Mouse (Mus musculus): ENCODE results near the gene Krtap19-4. TPM values are rescaled to one million over a fixed set of nuclear protein-coding genes. Genes with fewer than 3 reads are reported as not detected.

The Krtap19-4 gene
- not detected in 2 replicates for polyA plus RNA-seq (2015; fragmentation: Nextera tagmentation; extraction: Ambion mirVana)

- no peak within 1 kb of the TSS for H3K9ac ChIP-seq (ENCODE audit: low read depth, low read length)
- no peak within 1 kb of the TSS for H3K4me2 ChIP-seq (ENCODE audit: low read depth, low read length)
- no peak within 1 kb of the TSS for H3K27ac ChIP-seq (ENCODE audit: low read length)
- H3K4me1 ChIP-seq (ENCODE audit: control insufficient read depth, insufficient read depth, low read length) = no peaks in the 10 kb centered on the region
- H3K27me3 ChIP-seq (replicated peaks; ENCODE audit: control insufficient read depth, insufficient read depth, low read length) = no peaks in the 10 kb centered on the region
- no peak within 1 kb of the TSS for H3K4me3 ChIP-seq (ENCODE audit: low read length)
- H3K36me3 ChIP-seq (ENCODE audit: control insufficient read depth, insufficient read depth, low read length) = no peaks in the 10 kb centered on the region
- 88% methylated on average over 5 of the region's 5 CpGs for WGBS
- no peak for ATAC-seq
- no peaks in the 10 kb centered on the region for H3K9me3 ChIP-seq (ENCODE audit: control insufficient read depth, low read length)
Observed at GRCm38 (mm10) chr16:88884989-88885388, at the start of gene Krtap19-4. Gene Krtap19-4, minus strand, starts transcription at chr16:88885089.

GRCm38 (mm10) chr16:88932165-88932564 lies 47.3 kb upstream of the Krtap19-4 start, which contains the start of gene Krtap19-9b:
Gene Krtap19-9b, minus strand, starts transcription at chr16:88932265.
- H3K4me3 ChIP-seq (ENCODE audit: low read length) = no peak within 1 kb of the TSS
- no peak for ATAC-seq
- no peaks in the 10 kb centered on the region for H3K4me1 ChIP-seq (ENCODE audit: control insufficient read depth, insufficient read depth, low read length)
- H3K9ac ChIP-seq (ENCODE audit: low read depth, low read length) = no peak within 1 kb of the TSS
- H3K9me3 ChIP-seq (ENCODE audit: control insufficient read depth, low read length) = no peaks in the 10 kb centered on the region
- no peaks in the 10 kb centered on the region for H3K27me3 ChIP-seq (replicated peaks; ENCODE audit: control insufficient read depth, insufficient read depth, low read length)
- H3K4me2 ChIP-seq (ENCODE audit: low read depth, low read length) = no peak within 1 kb of the TSS
- H3K27ac ChIP-seq (ENCODE audit: low read length) = no peak within 1 kb of the TSS
- 86% methylated on average over 3 of the region's 3 CpGs for WGBS
- H3K36me3 ChIP-seq (ENCODE audit: control insufficient read depth, insufficient read depth, low read length) = no peaks in the 10 kb centered on the region

- ATAC-seq = no peak
- Histone ChIP-seq H3K4me1 (ENCODE audit: control insufficient read depth, insufficient read depth, low read length) (no peaks in the 10 kb centered on the region), H3K9ac (ENCODE audit: low read depth, low read length) (no peak within 1 kb of the TSS), H3K4me3 (ENCODE audit: low read length) (no peak within 1 kb of the TSS), H3K27ac (ENCODE audit: low read length) (no peak within 1 kb of the TSS), H3K9me3 (ENCODE audit: control insufficient read depth, low read length) (no peaks in the 10 kb centered on the region), H3K36me3 (ENCODE audit: control insufficient read depth, insufficient read depth, low read length) (no peaks in the 10 kb centered on the region), H3K4me2 (ENCODE audit: low read depth, low read length) (no peak within 1 kb of the TSS), H3K27me3 (replicated peaks; ENCODE audit: control insufficient read depth, insufficient read depth, low read length) (no peaks in the 10 kb centered on the region)
- 88% methylated on average over 6 of the region's 6 CpGs for WGBS
Observed at GRCm38 (mm10) chr16:88896357-88896756, 11.5 kb upstream of the Krtap19-4 start, which contains the start of gene Krtap19-5. Gene Krtap19-5, minus strand, starts transcription at chr16:88896457.

GRCm38 (mm10) chr16:88886870-88887269 lies 2.0 kb upstream of the Krtap19-4 start:
- no peaks in the 10 kb centered on the region for H3K36me3 ChIP-seq (ENCODE audit: control insufficient read depth, insufficient read depth, low read length)
- H3K4me3 ChIP-seq (ENCODE audit: low read length) = no peak overlapping the region
- no peaks in the 10 kb centered on the region for H3K9me3 ChIP-seq (ENCODE audit: control insufficient read depth, low read length)
- H3K27ac ChIP-seq (ENCODE audit: low read length) = no peak overlapping the region
- ATAC-seq = no peak
- WGBS = 82% methylated on average over 6 of the region's 6 CpGs
- no peaks in the 10 kb centered on the region for H3K4me1 ChIP-seq (ENCODE audit: control insufficient read depth, insufficient read depth, low read length)
- no peak overlapping the region for H3K9ac ChIP-seq (ENCODE audit: low read depth, low read length)
- H3K27me3 ChIP-seq (replicated peaks; ENCODE audit: control insufficient read depth, insufficient read depth, low read length) = no peaks in the 10 kb centered on the region
- H3K4me2 ChIP-seq (ENCODE audit: low read depth, low read length) = no peak overlapping the region

- Histone ChIP-seq H3K27me3 (replicated peaks; ENCODE audit: control insufficient read depth, insufficient read depth, low read length) (no peaks in the 10 kb centered on the region), H3K4me3 (ENCODE audit: low read length) (no peak within 1 kb of the TSS), H3K4me2 (ENCODE audit: low read depth, low read length) (no peak within 1 kb of the TSS), H3K27ac (ENCODE audit: low read length) (no peak within 1 kb of the TSS), H3K9me3 (ENCODE audit: control insufficient read depth, low read length) (no peaks in the 10 kb centered on the region), H3K9ac (ENCODE audit: low read depth, low read length) (no peak within 1 kb of the TSS), H3K36me3 (ENCODE audit: control insufficient read depth, insufficient read depth, low read length) (no peaks in the 10 kb centered on the region), H3K4me1 (ENCODE audit: control insufficient read depth, insufficient read depth, low read length) (no peaks in the 10 kb centered on the region)
- ATAC-seq = no peak
- WGBS = 77% methylated on average over 2 of the region's 2 CpGs
Observed at GRCm38 (mm10) chr16:88877938-88878337, 7.0 kb downstream of the Krtap19-4 start, which contains the start of gene Krtap19-3. Gene Krtap19-3, minus strand, starts transcription at chr16:88878038.

DNA sequence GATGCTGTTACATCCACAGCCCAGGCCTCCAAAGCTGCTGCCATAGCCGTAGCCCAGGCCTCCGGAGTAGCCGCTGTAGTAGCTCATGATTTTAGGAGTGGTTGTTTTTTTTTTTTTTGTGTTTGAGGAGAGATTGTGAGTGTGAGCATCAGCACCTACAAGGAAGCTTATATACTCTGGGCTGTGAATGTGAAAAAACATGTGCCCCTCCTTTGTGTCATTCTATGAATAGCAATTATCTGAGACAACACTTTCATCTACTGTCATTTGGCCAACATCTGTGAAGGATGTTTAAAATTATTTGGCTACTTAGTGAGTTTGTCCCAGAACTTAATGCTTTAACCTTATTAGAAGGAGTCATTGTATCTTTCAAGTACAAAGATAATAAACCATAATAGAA lies 10.7 kb downstream of the Krtap19-4 start, which contains the start of gene Krtap19-2:
Gene Krtap19-2, minus strand, starts transcription at position 101 of the 400 bp plus-strand sequence.
- Histone ChIP-seq H3K27ac (ENCODE audit: low read length) (no peak within 1 kb of the TSS), H3K9ac (ENCODE audit: low read depth, low read length) (no peak within 1 kb of the TSS), H3K36me3 (ENCODE audit: control insufficient read depth, insufficient read depth, low read length) (no peaks in the 10 kb centered on the region), H3K4me3 (ENCODE audit: low read length) (no peak within 1 kb of the TSS), H3K4me1 (ENCODE audit: control insufficient read depth, insufficient read depth, low read length) (no peaks in the 10 kb centered on the region), H3K4me2 (ENCODE audit: low read depth, low read length) (no peak within 1 kb of the TSS), H3K9me3 (ENCODE audit: control insufficient read depth, low read length) (no peaks in the 10 kb centered on the region), H3K27me3 (replicated peaks; ENCODE audit: control insufficient read depth, insufficient read depth, low read length) (no peaks in the 10 kb centered on the region)
- ATAC-seq = no peak
- WGBS = 95% methylated on average over 3 of the region's 3 CpGs

GRCm38 (mm10) chr16:88869311-88869710 lies 15.6 kb downstream of the Krtap19-4 start, which contains the start of gene Krtap19-1:
Gene Krtap19-1, minus strand, starts transcription at chr16:88869411.
- no peaks in the 10 kb centered on the region for H3K9me3 ChIP-seq (ENCODE audit: control insufficient read depth, low read length)
- H3K27ac ChIP-seq (ENCODE audit: low read length) = no peak within 1 kb of the TSS
- no peak within 1 kb of the TSS for H3K4me3 ChIP-seq (ENCODE audit: low read length)
- 90% methylated on average over 6 of the region's 6 CpGs for WGBS
- H3K4me1 ChIP-seq (ENCODE audit: control insufficient read depth, insufficient read depth, low read length) = no peaks in the 10 kb centered on the region
- no peaks in the 10 kb centered on the region for H3K27me3 ChIP-seq (replicated peaks; ENCODE audit: control insufficient read depth, insufficient read depth, low read length)
- no peaks in the 10 kb centered on the region for H3K36me3 ChIP-seq (ENCODE audit: control insufficient read depth, insufficient read depth, low read length)
- ATAC-seq = no peak
- no peak within 1 kb of the TSS for H3K4me2 ChIP-seq (ENCODE audit: low read depth, low read length)
- no peak within 1 kb of the TSS for H3K9ac ChIP-seq (ENCODE audit: low read depth, low read length)

GRCm38 (mm10) chr16:88864887-88865407 lies 19.9 kb downstream of the Krtap19-4 start:
- WGBS = 80% methylated on average over 4 of the region's 4 CpGs

GRCm38 (mm10) chr16:88851450-88851849 lies 33.4 kb downstream of the Krtap19-4 start:
- no peaks in the 10 kb centered on the region for H3K36me3 ChIP-seq (ENCODE audit: control insufficient read depth, insufficient read depth, low read length)
- H3K27me3 ChIP-seq (replicated peaks; ENCODE audit: control insufficient read depth, insufficient read depth, low read length) = no peaks in the 10 kb centered on the region
- 13% methylated on average over 5 of the region's 5 CpGs for WGBS
- no peaks in the 10 kb centered on the region for H3K9me3 ChIP-seq (ENCODE audit: control insufficient read depth, low read length)
- H3K4me2 ChIP-seq (ENCODE audit: low read depth, low read length) = no peak overlapping the region
- H3K27ac ChIP-seq (ENCODE audit: low read length) = no peak overlapping the region
- ATAC-seq = no peak
- no peak overlapping the region for H3K9ac ChIP-seq (ENCODE audit: low read depth, low read length)
- H3K4me3 ChIP-seq (ENCODE audit: low read length) = no peak overlapping the region
- no peaks in the 10 kb centered on the region for H3K4me1 ChIP-seq (ENCODE audit: control insufficient read depth, insufficient read depth, low read length)

More at GRCm38 (mm10) chr16:88864887-88865407, 19.9 kb downstream of the Krtap19-4 start:
- Histone ChIP-seq H3K36me3 (ENCODE audit: control insufficient read depth, insufficient read depth, low read length) (no peaks in the 10 kb centered on the region), H3K9me3 (ENCODE audit: control insufficient read depth, low read length) (no peaks in the 10 kb centered on the region), H3K27me3 (replicated peaks; ENCODE audit: control insufficient read depth, insufficient read depth, low read length) (no peaks in the 10 kb centered on the region), H3K4me2 (ENCODE audit: low read depth, low read length) (no peak overlapping the region), H3K27ac (ENCODE audit: low read length) (no peak overlapping the region), H3K4me3 (ENCODE audit: low read length) (no peak overlapping the region), H3K9ac (ENCODE audit: low read depth, low read length) (no peak overlapping the region), H3K4me1 (ENCODE audit: control insufficient read depth, insufficient read depth, low read length) (no peaks in the 10 kb centered on the region)
- ATAC-seq = no peak

DNA sequence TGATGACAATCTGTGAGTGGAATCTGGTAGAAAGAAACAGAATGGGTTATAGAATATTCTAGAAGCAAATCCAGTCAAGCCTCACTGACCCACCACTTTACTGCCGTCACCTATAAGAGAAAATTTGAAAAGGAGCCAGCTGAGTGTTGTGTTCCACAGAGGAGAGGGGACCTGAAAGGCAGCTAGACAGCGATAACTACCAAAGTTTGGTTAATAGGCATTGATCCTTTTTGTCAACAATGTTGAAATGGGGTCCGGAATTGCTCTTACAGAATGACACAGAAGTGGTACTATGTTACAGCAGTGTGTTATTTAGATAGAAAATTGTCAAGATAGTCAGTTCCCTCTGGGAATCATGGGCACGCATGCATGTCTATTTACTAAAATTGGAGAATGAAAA lies 36.3 kb downstream of the Krtap19-4 start:
- no peak for ATAC-seq
- H3K36me3 ChIP-seq (ENCODE audit: control insufficient read depth, insufficient read depth, low read length) = no peaks in the 10 kb centered on the region
- no peak overlapping the region for H3K27ac ChIP-seq (ENCODE audit: low read length)
- no peak overlapping the region for H3K4me2 ChIP-seq (ENCODE audit: low read depth, low read length)
- H3K4me3 ChIP-seq (ENCODE audit: low read length) = no peak overlapping the region
- H3K4me1 ChIP-seq (ENCODE audit: control insufficient read depth, insufficient read depth, low read length) = no peaks in the 10 kb centered on the region
- H3K9ac ChIP-seq (ENCODE audit: low read depth, low read length) = no peak overlapping the region
- H3K27me3 ChIP-seq (replicated peaks; ENCODE audit: control insufficient read depth, insufficient read depth, low read length) = no peaks in the 10 kb centered on the region
- WGBS = 74% methylated on average over 4 of the region's 4 CpGs
- H3K9me3 ChIP-seq (ENCODE audit: control insufficient read depth, low read length) = no peaks in the 10 kb centered on the region
